Mouse (Mus musculus) midbrain, postnatal 0 days (tissue): ENCODE measurements around the gene Drg1. TPM values are rescaled to one million over a fixed set of nuclear protein-coding genes. Genes with fewer than 3 reads are reported as not detected.
A peak's percentile ranks its signal among the peaks of the same experiment; 100 is the strongest.

Source experiments
- ATAC-seq: fragments of 200-750 bp; cut with Nextera tagmentation; 2 replicates; pipeline ENCODE4 v1.8.0; 2017; ENCODE audit warnings: moderate number of reproducible peaks, mild to moderate bottlenecking, moderate TSS enrichment, moderate library complexity; ENCODE audit not compliant: low FRiP score
- DNase-seq: peaks from one replicate; pipeline ENCODE4 v3.0.0-alpha.2; 2015; ENCODE audit warnings: low spot score
- H3K27ac ChIP-seq: fragments of 300-500 bp; sonication (generic); 2 replicates; pipeline ENCODE4 v1.5.1; 2014; ENCODE audit warnings: low read depth, mild to moderate bottlenecking, low read length, mixed read lengths
- H3K27me3 ChIP-seq: fragments of 300-500 bp; sonication (generic); 2 replicates; pipeline ENCODE4 v1.6.1; 2014; ENCODE audit warnings: low read length, control low read depth, mixed read lengths; ENCODE audit not compliant: insufficient read depth
- H3K36me3 ChIP-seq: fragments of 300-500 bp; sonication (generic); 2 replicates; pipeline ENCODE4 v1.6.1; 2014; ENCODE audit warnings: low read length, control low read depth, mixed read lengths; ENCODE audit not compliant: insufficient read depth
- H3K4me1 ChIP-seq: fragments of 300-500 bp; sonication (generic); 2 replicates; pipeline ENCODE4 v1.6.1; 2014; ENCODE audit warnings: mild to moderate bottlenecking, control low read depth, antibody characterized with exemption, low read length, mixed read lengths; ENCODE audit not compliant: insufficient read depth
- H3K4me2 ChIP-seq: fragments of 300-500 bp; sonication (generic); 2 replicates; pipeline ENCODE4 v1.6.1; 2014; ENCODE audit warnings: low read depth, mild to moderate bottlenecking, low read length, mixed read lengths; ENCODE audit not compliant: poor library complexity, severe bottlenecking
- H3K4me3 ChIP-seq: fragments of 300-500 bp; sonication (generic); 2 replicates; pipeline ENCODE4 v1.5.1; 2014; ENCODE audit warnings: low read depth, mild to moderate bottlenecking, low read length, moderate library complexity
- H3K9ac ChIP-seq: fragments of 300-500 bp; sonication (generic); replicated peaks from 2 replicates; pipeline ENCODE4 v1.6.1; 2014; ENCODE audit warnings: mild to moderate bottlenecking, low read length, moderate library complexity, mixed read lengths; ENCODE audit not compliant: poor library complexity, severe bottlenecking
- H3K9me3 ChIP-seq: fragments of 300-500 bp; sonication (generic); 2 replicates; pipeline ENCODE4 v1.6.1; 2016; ENCODE audit warnings: low read length, control low read depth
- CTCF ChIP-seq: IDR thresholded peaks from 2 replicates; pipeline ENCODE4 v1.5.1; 2016; ENCODE audit warnings: antibody characterized with exemption, mild to moderate bottlenecking
- WGBS: fragments of 180-500 bp; shearing (Covaris S2); extraction: QIAGEN DNeasy Blood & Tissue Kit; methylation state at CpG from one replicate; pipeline ENCODE4 v1.1.7; 2014; 5-methylcytosine and 5-hydroxymethylcytosine counted together
- polyA plus RNA-seq: library from polyadenylated mRNA; unstranded; fragments of >200 nt; fragmentation: Nextera tagmentation; extraction: Ambion mirVana; gene quantifications from 2 replicates; pipeline ENCODE4 v1.2.1, GENCODE M21; 2015
- total RNA-seq: library from RNA; depleted of rRNA; stranded (reverse); fragments of >200 nt; gene quantifications from 2 replicates; pipeline ENCODE4 v1.2.3, GENCODE M21; 2014

The Drg1 gene
- total and polyA plus RNA-seq, 2 experiments from 2014 or later, result 80.6 to 183 TPM

GRCm38 (mm10) chr11:3227113-3227512 lies 39.1 kb downstream of the Drg1 start:
- no peaks in the 10 kb centered on the region for H3K4me1 ChIP-seq
- H3K27ac ChIP-seq, result no peak overlapping the region
- no peak overlapping the region for H3K4me3 ChIP-seq
- DNase-seq, result no peak
- H3K36me3 ChIP-seq, result peaks cover 50% of the 10 kb centered on the region
- H3K27me3 ChIP-seq, result no peaks in the 10 kb centered on the region
- no peaks in the 10 kb centered on the region for H3K9me3 ChIP-seq
- no peak for ATAC-seq
- WGBS, result 99% methylated on average over 3 of the region's 3 CpGs
- no peak overlapping the region for H3K9ac ChIP-seq
- TF ChIP-seq CTCF, result no peak
- no peak overlapping the region for H3K4me2 ChIP-seq

GRCm38 (mm10) chr11:3223105-3223504 lies 43.1 kb downstream of the Drg1 start:
- 81% methylated on average over 5 of the region's 5 CpGs for WGBS
- Histone ChIP-seq H3K4me2 (no peak overlapping the region), H3K9ac (no peak overlapping the region), H3K9me3 (no peaks in the 10 kb centered on the region), H3K4me3 (no peak overlapping the region), H3K36me3 (peaks cover 46% of the 10 kb centered on the region), H3K27ac (no peak overlapping the region), H3K4me1 (no peaks in the 10 kb centered on the region), H3K27me3 (no peaks in the 10 kb centered on the region)
- DNase-seq, result no peak
- peak; percentile 36 for TF ChIP-seq CTCF
- ATAC-seq, result no peak

GRCm38 (mm10) chr11:3212526-3212925 lies 53.7 kb downstream of the Drg1 start:
- Histone ChIP-seq H3K4me2 (no peak overlapping the region), H3K27ac (no peak overlapping the region), H3K4me3 (no peak overlapping the region), H3K9ac (no peak overlapping the region), H3K27me3 (no peaks in the 10 kb centered on the region), H3K4me1 (no peaks in the 10 kb centered on the region), H3K9me3 (no peaks in the 10 kb centered on the region), H3K36me3 (peaks cover 14% of the 10 kb centered on the region)
- ATAC-seq (no peak), DNase-seq (no peak)
- WGBS, result 93% methylated on average over 1 of the region's 1 CpGs
- no peak for TF ChIP-seq CTCF

- no peak for DNase-seq
- Histone ChIP-seq H3K27me3 (no peaks in the 10 kb centered on the region), H3K36me3 (peaks cover 9% of the 10 kb centered on the region; the same call in 1 of the 2 replicates), H3K9me3 (no peaks in the 10 kb centered on the region), H3K27ac (no peak overlapping the region), H3K4me1 (no peaks in the 10 kb centered on the region), H3K9ac (no peak overlapping the region), H3K4me3 (no peak overlapping the region), H3K4me2 (no peak overlapping the region)
- TF ChIP-seq CTCF, result no peak
- WGBS, result 92% methylated on average over 3 of the region's 3 CpGs
- no peak for ATAC-seq
Measured at GRCm38 (mm10) chr11:3206783-3207182, 59.4 kb downstream of the Drg1 start.

GRCm38 (mm10) chr11:3205207-3205606 lies 61.0 kb downstream of the Drg1 start:
- no peak for DNase-seq
- no peak for TF ChIP-seq CTCF
- 98% methylated on average over 3 of the region's 3 CpGs for whole genome bisulfite sequencing
- no peak for ATAC-seq
- no peaks in the 10 kb centered on the region for H3K4me1 ChIP-seq
- no peak overlapping the region for H3K9ac ChIP-seq
- no peak overlapping the region for H3K4me3 ChIP-seq
- no peak overlapping the region for H3K27ac ChIP-seq
- peaks cover 9% of the 10 kb centered on the region; the same call in 1 of the 2 replicates for H3K36me3 ChIP-seq
- no peaks in the 10 kb centered on the region for H3K27me3 ChIP-seq
- H3K9me3 ChIP-seq, result no peaks in the 10 kb centered on the region
- no peak overlapping the region for H3K4me2 ChIP-seq

- H3K4me3 ChIP-seq, result no peak overlapping the region
- TF ChIP-seq CTCF, result no peak
- no peak overlapping the region for H3K9ac ChIP-seq
- H3K9me3 ChIP-seq, result no peaks in the 10 kb centered on the region
- no peak for DNase-seq
- no peak overlapping the region for H3K4me2 ChIP-seq
- peaks cover 9% of the 10 kb centered on the region; the same call in 1 of the 2 replicates for H3K36me3 ChIP-seq
- no peaks in the 10 kb centered on the region for H3K27me3 ChIP-seq
- ATAC-seq, result no peak
- no peak overlapping the region for H3K27ac ChIP-seq
- no peaks in the 10 kb centered on the region for H3K4me1 ChIP-seq
- WGBS, result 82% methylated on average over 2 of the region's 2 CpGs
Measured at GRCm38 (mm10) chr11:3203771-3204170, 62.4 kb downstream of the Drg1 start.
